Mouse (Mus musculus): ENCODE data around the gene Six5. TPM values are rescaled to one million over a fixed set of nuclear protein-coding genes. Genes with fewer than 3 reads are reported as not detected.

The Six5 gene
- polyA plus RNA-seq (2012; rRNA removed): 2.7 and 2.9 TPM in 2 replicates

GRCm38 (mm10) chr7:19094471-19094825 lies at the start of gene Six5:
Gene Six5, plus strand, starts transcription at chr7:19094594.

GRCm38 (mm10) chr7:19054047-19054776 lies 40.2 kb upstream of the Six5 start, which contains the start of gene Rsph6a:
Gene Rsph6a, plus strand, starts transcription at chr7:19054690.

GRCm38 (mm10) chr7:19075723-19076585 lies 18.4 kb upstream of the Six5 start, which contains the start of gene Dmwd:
Gene Dmwd, plus strand, starts transcription at chr7:19076227.

GRCm38 (mm10) chr7:19083701-19084100 lies 10.7 kb upstream of the Six5 start, which contains the start of gene Dmpk:
Gene Dmpk, plus strand, starts transcription at chr7:19083849.

GRCm38 (mm10) chr7:19118028-19118771 lies 23.8 kb downstream of the Six5 start, which contains the start of gene Gm4969:
Gene Gm4969, minus strand, starts transcription at chr7:19118368.

GRCm38 (mm10) chr7:19119631-19120429 lies 25.4 kb downstream of the Six5 start, which contains the start of gene Fbxo46:
Gene Fbxo46, plus strand, starts transcription at chr7:19119859.

Other genes with a start within 250 kb of the Six5 start
- gene Pglyrp1, start 223.3 kb upstream of the Six5 start, polyA plus RNA-seq (2012; rRNA removed): 7.8 and 13.9 TPM in 2 replicates
- gene Ccdc61, start 184.2 kb upstream of the Six5 start, polyA plus RNA-seq (2012; rRNA removed): 9.2 and 9.6 TPM in 2 replicates
- 0.10 and 0.13 TPM in 2 replicates for gene Nova2, start 168.7 kb upstream of the Six5 start, polyA plus RNA-seq (2012; rRNA removed)
- gene Nanos2, start 107.2 kb upstream of the Six5 start, polyA plus RNA-seq (2012; rRNA removed): not detected in 2 replicates
- gene Mypop, start 103.3 kb upstream of the Six5 start, polyA plus RNA-seq (2012; rRNA removed): 0.16 and 0.21 TPM in 2 replicates
- 6.5 and 6.7 TPM in 2 replicates for gene Irf2bp1, start 90.5 kb upstream of the Six5 start, polyA plus RNA-seq (2012; rRNA removed)
- 11.8 and 13.7 TPM in 2 replicates for gene Foxa3, start 71.1 kb upstream of the Six5 start, polyA plus RNA-seq (2012; rRNA removed)
- 22.5 and 27.5 TPM in 2 replicates for gene Sympk, start 70.2 kb upstream of the Six5 start, polyA plus RNA-seq (2012; rRNA removed)
- not detected in 2 replicates for gene Rsph6a, start 39.9 kb upstream of the Six5 start, polyA plus RNA-seq (2012; rRNA removed)
- 15.6 and 16.4 TPM in 2 replicates for gene Dmwd, start 18.4 kb upstream of the Six5 start, polyA plus RNA-seq (2012; rRNA removed)
- gene Dmpk, start 10.7 kb upstream of the Six5 start, polyA plus RNA-seq (2012; rRNA removed): 14.9 and 19.8 TPM in 2 replicates
- 0.15 and 0.22 TPM in 2 replicates for gene Gm4969, start 23.8 kb downstream of the Six5 start, polyA plus RNA-seq (2012; rRNA removed)
- gene Fbxo46, start 25.3 kb downstream of the Six5 start, polyA plus RNA-seq (2012; rRNA removed): 2.0 and 2.3 TPM in 2 replicates
- gene Qpctl, start 54.7 kb downstream of the Six5 start, polyA plus RNA-seq (2012; rRNA removed): 2.0 and 2.1 TPM in 2 replicates
- 71.6 and 72.1 TPM in 2 replicates for gene Snrpd2, start 55.1 kb downstream of the Six5 start, polyA plus RNA-seq (2012; rRNA removed)
- gene Gipr, start 71.5 kb downstream of the Six5 start, polyA plus RNA-seq (2012; rRNA removed): 0.14 and 0.16 TPM in 2 replicates
- gene Eml2, start 81.8 kb downstream of the Six5 start, polyA plus RNA-seq (2012; rRNA removed): 6.7 and 7.0 TPM in 2 replicates
- gene Gpr4, start 117.9 kb downstream of the Six5 start, polyA plus RNA-seq (2012; rRNA removed): 0.33 TPM in 2 replicates
- gene Opa3, start 133.7 kb downstream of the Six5 start, polyA plus RNA-seq (2012; rRNA removed): 8.3 and 8.6 TPM in 2 replicates
- gene Vasp, start 177.2 kb downstream of the Six5 start, polyA plus RNA-seq (2012; rRNA removed): 35.5 and 39.5 TPM in 2 replicates
- 0.03 TPM in 1 of 2 replicates, not detected in the other for gene Ppm1n, start 185.5 kb downstream of the Six5 start, polyA plus RNA-seq (2012; rRNA removed)
- 2.9 and 3.9 TPM in 2 replicates for gene Rtn2, start 188.0 kb downstream of the Six5 start, polyA plus RNA-seq (2012; rRNA removed)
- gene Fosb, start 215.5 kb downstream of the Six5 start, polyA plus RNA-seq (2012; rRNA removed): 0.06 and 0.07 TPM in 2 replicates